Mouse (Mus musculus): Measurements from ENCODE around the gene Eif3a. TPM values are rescaled to one million over a fixed set of nuclear protein-coding genes. Genes with fewer than 3 reads are reported as not detected.

The Eif3a gene
- total RNA-seq (2023): 100 to 1,000 TPM; 178 to 212 TPM

DNA sequence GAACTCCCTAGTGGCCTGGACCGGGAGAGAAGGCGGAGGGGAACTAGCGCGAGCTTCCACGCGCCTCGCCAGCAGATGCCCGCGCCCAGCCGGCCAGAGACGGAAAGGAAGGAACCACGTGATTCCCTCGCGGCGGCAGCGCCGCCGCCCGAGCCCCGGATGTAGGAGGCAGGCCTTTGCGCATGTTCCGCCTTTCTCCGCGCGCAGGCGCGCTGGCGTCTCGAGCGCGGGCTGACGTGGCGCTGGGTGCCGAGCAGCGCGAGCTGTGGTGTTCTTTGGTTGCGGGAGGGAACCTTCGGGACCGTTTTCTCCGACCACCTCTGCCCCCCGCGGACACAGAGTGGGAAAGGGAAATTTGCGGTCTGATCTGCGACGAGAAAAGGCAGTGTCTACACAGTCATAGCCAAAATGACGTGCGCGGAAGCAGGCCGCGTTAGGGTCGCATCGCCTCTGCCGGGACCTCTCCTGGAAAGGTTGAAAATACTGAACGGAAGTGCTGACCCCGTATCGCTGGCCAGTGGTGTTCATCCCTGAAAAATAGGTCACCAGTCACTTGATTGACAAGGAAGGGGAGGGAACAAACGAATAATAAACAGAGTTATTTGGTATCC lies at the start of gene Eif3a:
Eif3a (minus strand) TSS at position 108 of the 611 bp plus-strand sequence.

DNA sequence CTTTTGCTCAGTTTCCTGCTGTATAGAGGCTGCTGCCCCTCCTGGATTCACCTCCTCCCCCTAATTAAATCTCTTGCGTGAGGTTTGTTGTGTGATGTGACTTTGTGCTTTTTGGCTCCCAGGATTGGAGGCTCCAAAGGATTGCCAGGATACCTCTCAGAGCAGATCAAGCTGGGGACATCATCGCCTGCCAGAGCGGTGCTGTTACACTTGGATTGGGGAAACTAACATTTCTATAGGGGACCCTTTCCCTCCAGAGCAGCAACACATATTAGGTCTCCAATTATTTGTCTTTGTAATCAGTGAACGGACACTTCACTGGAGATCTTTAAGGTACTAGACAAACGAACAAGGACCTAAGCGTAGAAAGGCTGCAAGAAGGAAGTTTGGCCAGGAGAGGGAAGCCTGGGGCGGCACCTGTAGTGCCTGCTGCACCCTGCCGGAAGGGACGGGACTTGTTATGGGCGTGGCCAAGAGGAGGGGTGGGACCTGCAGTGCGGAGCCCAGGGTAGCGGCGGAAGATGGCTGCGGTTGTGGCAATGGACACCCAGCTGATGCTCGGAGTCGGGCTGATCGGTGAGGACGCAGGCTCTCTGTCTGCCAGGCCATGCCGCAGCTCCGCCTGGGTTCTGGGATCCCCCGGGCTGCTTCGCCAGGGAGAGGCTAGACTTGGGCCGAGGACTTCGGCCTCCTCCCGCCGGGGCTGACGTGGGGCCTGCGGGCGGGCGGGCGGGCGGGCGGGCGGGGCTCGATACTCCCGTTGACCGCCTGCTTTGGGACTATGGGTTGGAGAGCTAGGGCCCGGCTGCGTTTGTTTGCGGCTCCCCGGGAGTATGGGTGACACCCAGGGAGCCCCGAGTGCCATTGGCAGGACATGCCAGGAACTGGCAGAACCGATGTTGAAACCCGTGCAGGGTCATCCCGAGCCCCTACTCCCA lies 20.9 kb upstream of the Eif3a start, which contains the start of gene Fam45a:
Fam45a (plus strand) TSS at position 488 of the 938 bp plus-strand sequence.

DNA sequence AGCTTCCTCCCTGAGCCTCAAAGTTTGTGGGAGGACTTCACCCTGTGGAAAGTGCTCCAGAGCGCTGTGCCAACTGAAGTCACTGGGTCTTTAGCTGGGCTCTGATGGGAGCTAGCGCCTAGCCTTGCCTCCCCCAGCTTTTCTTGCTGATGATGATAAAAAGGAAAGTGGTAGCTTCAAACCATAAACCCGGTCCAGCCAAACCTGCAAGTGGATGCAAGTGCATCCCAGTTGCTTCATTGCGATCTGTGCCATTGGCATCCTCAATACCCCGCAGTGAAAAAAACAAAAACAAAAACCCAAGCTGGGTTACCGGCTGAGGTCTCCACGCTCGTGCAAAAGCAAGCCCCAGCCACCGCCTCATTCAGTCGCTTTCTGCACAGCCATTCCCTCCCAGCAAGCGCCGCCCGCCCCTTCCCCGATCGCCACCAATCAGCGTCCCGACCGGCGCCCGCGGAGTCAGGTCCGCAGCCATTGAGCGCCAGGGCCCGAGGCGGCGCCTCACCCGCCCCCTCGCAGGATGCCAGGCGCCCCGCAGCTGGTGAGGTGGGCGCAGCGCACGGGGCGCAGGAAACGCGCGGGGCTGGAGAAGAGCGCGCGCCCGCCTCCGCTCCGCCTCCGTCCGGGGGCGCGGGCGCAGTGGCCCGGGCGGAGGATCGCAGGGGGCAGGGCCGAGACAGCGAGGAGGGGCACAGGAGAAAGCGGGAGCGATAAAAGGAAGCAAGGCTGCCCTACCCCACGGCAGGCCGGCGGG lies 34.8 kb downstream of the Eif3a start, which contains the start of gene Nanos1:
Nanos1 (plus strand) TSS at position 550 of the 754 bp plus-strand sequence.

Other genes with a start within 250 kb of the Eif3a start
- 10 to 100 TPM; 48.3 to 49.3 TPM for gene Cacul1, start 209.6 kb downstream of the Eif3a start, total RNA-seq (2023)
- gene Nanos1, start 34.7 kb downstream of the Eif3a start, total RNA-seq (2023): under 1 TPM; 0.39 to 0.46 TPM
- 10 to 100 TPM; 34.6 to 43.2 TPM for gene Fam45a, start 20.9 kb upstream of the Eif3a start, total RNA-seq (2023)
- under 1 TPM; 0.67 to 0.92 TPM for gene Sfxn4, start 70.8 kb upstream of the Eif3a start, total RNA-seq (2023)
- 10 to 100 TPM; 46.3 to 50.9 TPM for gene Prdx3, start 83.9 kb upstream of the Eif3a start, total RNA-seq (2023)
- gene Grk5, start 99.1 kb upstream of the Eif3a start, total RNA-seq (2023): 100 to 1,000 TPM; 105 to 115 TPM

All from monocyte, adult 59 days (primary cell).